Comparison of ENCODE assay signal across 15 mouse cellular contexts in genomic region chr3:65829943-65830483, GRCm38 (mm10).
DNase-seq lines count a peak whose midpoint lies in the region; ATAC-seq and TF ChIP-seq lines count a peak whose summit lies in the region.
"Had no signal": no experiment of that assay in that cellular context is flagged by ENCODE, and none has a peak within 500 bp of the region (broad histone marks: within the 10 kb centered on the region; RNA-seq: fewer than 3 reads in every experiment).

No protein-coding gene starts in this region.

- H3K9me3 ChIP-seq in limb, embryonic 11.5 days (ENCODE audit: control insufficient read depth, low read length), result no peaks in the 10 kb centered on the region
- no peaks in the 10 kb centered on the region for H3K9me3 ChIP-seq in limb, embryonic 10.5 days (replicated peaks)
- H3K9me3 ChIP-seq in midbrain, embryonic 14.5 days (ENCODE audit: control insufficient read depth, low read length), result no peaks in the 10 kb centered on the region
- H3K9me3 ChIP-seq: forebrain, embryonic 10.5 days; forebrain, embryonic 13.5 days; G1E; hindbrain, embryonic 10.5 days; hindbrain, embryonic 13.5 days; intestine, embryonic 15.5 days had no signal

- intact Hi-C loops in heart, adult 2 months (cut with DNase I), result loop anchor here (5.0 kb wide), 1 partner anchor 32 kb away; no protein-coding TSS in a partner anchor

- H3K4me1 ChIP-seq in heart, adult 2 months (ENCODE audit: control insufficient read depth, insufficient read depth, low read length), result peaks cover 4% of the 10 kb centered on the region
- H3K4me1 ChIP-seq in limb, embryonic 11.5 days (ENCODE audit: control insufficient read depth, insufficient read depth, low read length), result 0 out of 2 replicates have a peak, but pooled peaks cover 3% of the 10 kb centered on the region
- peaks cover 22% of the 10 kb centered on the region for H3K4me1 ChIP-seq in limb, embryonic 10.5 days
- H3K4me1 ChIP-seq in midbrain, embryonic 14.5 days (ENCODE audit: control insufficient read depth, insufficient read depth, low read length), result peaks cover 5% of the 10 kb centered on the region; the same call in 1 of the 2 replicates

- no peak for TF ChIP-seq CTCF in heart, adult 2 months (IDR thresholded peaks at IDR 0.05)
- no peak for TF ChIP-seq CTCF in brain, embryonic 14.5 days (IDR thresholded peaks at IDR 0.05; ENCODE audit: borderline replicate concordance, extremely low read depth, insufficient read depth, insufficient read length)

- TF ChIP-seq EP300 in heart, adult 2 months (IDR thresholded peaks at IDR 0.05; ENCODE audit: insufficient read depth, low read depth, low read length), result no peak

- no peaks in the 10 kb centered on the region for H3K79me2 ChIP-seq in heart, adult 2 months (replicated peaks; ENCODE audit: control insufficient read depth, insufficient read depth, low read length)

- 64% methylated on average over 7 of the region's 7 CpGs for WGBS in heart, adult 2 months
- 29% methylated on average over 7 of the region's 7 CpGs for WGBS in limb, embryonic 11.5 days
- 39% methylated on average over 7 of the region's 7 CpGs for WGBS in limb, embryonic 10.5 days
- 52% methylated on average over 7 of the region's 7 CpGs for WGBS in midbrain, embryonic 14.5 days

- no peak for DNase-seq in heart, adult 2 months
- DNase-seq in heart, adult 9 months (ENCODE audit: low spot score in 2 of 2), result no peak
- peak; percentile 26 for DNase-seq in limb, embryonic 11.5 days (ENCODE audit: low spot score)
- DNase-seq in limb, embryonic 10.5 days (ENCODE audit: low spot score), result no peak
- DNase-seq in brain, embryonic 14.5 days (ENCODE audit: low read depth), result peak; percentile 25
- DNase-seq in midbrain, embryonic 14.5 days, result peak; percentile 39
- DNase-seq in retina, embryonic 14.5 days (ENCODE audit: low spot score), result no peak
- DNase-seq in gastrocnemius, adult 18-20 months (ENCODE audit: low spot score), result no peak

- no peak overlapping the region for H3K4me3 ChIP-seq in heart, adult 2 months
- no peak overlapping the region for H3K4me3 ChIP-seq in limb, embryonic 11.5 days (ENCODE audit: low read depth, low read length)
- H3K4me3 ChIP-seq in limb, embryonic 10.5 days, result no peak overlapping the region
- H3K4me3 ChIP-seq in midbrain, embryonic 14.5 days (replicated peaks; ENCODE audit: low read depth, low read length), result no peak overlapping the region
- H3K4me3 ChIP-seq: forebrain, embryonic 10.5 days; forebrain, embryonic 13.5 days; hindbrain, embryonic 10.5 days; hindbrain, embryonic 13.5 days; intestine, embryonic 15.5 days had no signal

- H3K27ac ChIP-seq in heart, adult 2 months, result peak overlapping the region; percentile 47; the same call in 1 of the 2 replicates
- H3K27ac ChIP-seq in limb, embryonic 11.5 days (replicated peaks; ENCODE audit: low read depth, low read length), result no peak overlapping the region
- no peak overlapping the region for H3K27ac ChIP-seq in limb, embryonic 10.5 days
- H3K27ac ChIP-seq in midbrain, embryonic 14.5 days (replicated peaks; ENCODE audit: low read depth, low read length), result no peak overlapping the region
- H3K27ac ChIP-seq: forebrain, embryonic 13.5 days; hindbrain, embryonic 13.5 days; intestine, embryonic 15.5 days had no signal

- H3K9ac ChIP-seq in heart, adult 2 months (ENCODE audit: low read depth, low read length), result no peak overlapping the region
- no peak overlapping the region for H3K9ac ChIP-seq in limb, embryonic 11.5 days (ENCODE audit: low read length)
- H3K9ac ChIP-seq in midbrain, embryonic 14.5 days (replicated peaks; ENCODE audit: low read length), result no peak overlapping the region
- H3K9ac ChIP-seq: forebrain, embryonic 13.5 days; hindbrain, embryonic 13.5 days; intestine, embryonic 15.5 days had no signal

- no peaks in the 10 kb centered on the region for H3K36me3 ChIP-seq in heart, adult 2 months (ENCODE audit: control insufficient read depth, insufficient read depth, low read length)
- H3K36me3 ChIP-seq in limb, embryonic 11.5 days (ENCODE audit: control insufficient read depth, insufficient read depth, low read length), result no peaks in the 10 kb centered on the region
- H3K36me3 ChIP-seq in limb, embryonic 10.5 days, result no peaks in the 10 kb centered on the region
- no peaks in the 10 kb centered on the region for H3K36me3 ChIP-seq in midbrain, embryonic 14.5 days (ENCODE audit: control insufficient read depth, insufficient read depth, low read length)
- H3K36me3 ChIP-seq: forebrain, embryonic 10.5 days; G1E; hindbrain, embryonic 10.5 days; hindbrain, embryonic 13.5 days; intestine, embryonic 15.5 days had no signal

- no peak for TF ChIP-seq POLR2A in heart, adult 2 months (IDR thresholded peaks at IDR 0.05; ENCODE audit: insufficient read depth, low read depth, low read length)
- TF ChIP-seq POLR2A in brain, embryonic 14.5 days (IDR thresholded peaks at IDR 0.05; ENCODE audit: borderline replicate concordance, extremely low read depth, insufficient read depth, insufficient read length, poor library complexity, severe bottlenecking), result no peak

- H3K4me2 ChIP-seq in limb, embryonic 11.5 days (ENCODE audit: low read depth, severe bottlenecking), result no peak overlapping the region
- no peak overlapping the region for H3K4me2 ChIP-seq in midbrain, embryonic 14.5 days (ENCODE audit: low read length)
- H3K4me2 ChIP-seq: intestine, embryonic 15.5 days had no signal

- ATAC-seq in limb, embryonic 11.5 days (ENCODE audit: insufficient number of reproducible peaks, low FRiP score, low TSS enrichment, low read depth), result no peak
- peak; percentile 56; the same call in 1 of the 2 replicates for ATAC-seq in midbrain, embryonic 14.5 days (ENCODE audit: low FRiP score, low TSS enrichment)

- no peaks in the 10 kb centered on the region for H3K27me3 ChIP-seq in heart, adult 2 months (ENCODE audit: control insufficient read depth, insufficient read depth, low read length)
- H3K27me3 ChIP-seq in limb, embryonic 11.5 days (ENCODE audit: control insufficient read depth, insufficient read depth, low read length), result no peaks in the 10 kb centered on the region
- peaks cover 7% of the 10 kb centered on the region; the same call in 1 of the 2 replicates for H3K27me3 ChIP-seq in limb, embryonic 10.5 days (ENCODE audit: low read depth, poor library complexity, severe bottlenecking)
- no peaks in the 10 kb centered on the region for H3K27me3 ChIP-seq in midbrain, embryonic 14.5 days (ENCODE audit: control insufficient read depth, insufficient read depth, low read length)
- H3K27me3 ChIP-seq: CH12.LX; forebrain, embryonic 13.5 days; hindbrain, embryonic 13.5 days; intestine, embryonic 15.5 days had no signal

Comparison
In these comparisons a context has a peak if more than half of its experiments do, and no peak if none do; other contexts are left out.
1. DNase-seq: peak in limb, embryonic 11.5 days (single experiment), brain, embryonic 14.5 days (single experiment) and midbrain, embryonic 14.5 days (single experiment); none in heart, adult 2 months (0 of 2), heart, adult 9 months (0 of 2), limb, embryonic 10.5 days (single experiment), retina, embryonic 14.5 days (single experiment) and gastrocnemius, adult 18-20 months (single experiment).